Mouse (Mus musculus): ENCODE results near the gene Tmem163.

The Tmem163 gene

GRCm38 (mm10) chr1:127677661-127678580, 1.4 kb downstream of the Tmem163 start:
- Histone ChIP-seq H3K4me3 (replicated peaks; ENCODE audit: low read length) (peak overlapping the region; percentile 78), H3K27me3 (ENCODE audit: insufficient read depth, low read length) (peaks cover 60% of the 10 kb centered on the region), H3K36me3 (ENCODE audit: insufficient read depth, low read length) (no peaks in the 10 kb centered on the region), H3K4me1 (replicated peaks; ENCODE audit: low read depth, low read length) (peaks cover 19% of the 10 kb centered on the region), H3K9me3 (ENCODE audit: low read length) (no peaks in the 10 kb centered on the region)
- TF ChIP-seq POU5F1 (IDR thresholded peaks at IDR 0.05; ENCODE audit: borderline replicate concordance, low read length): no peak
- no peak for TF ChIP-seq NANOG (IDR thresholded peaks at IDR 0.05; ENCODE audit: borderline replicate concordance, low read length)
- TF ChIP-seq CTCF (conservative IDR thresholded peaks at IDR 0.05; ENCODE audit: low read length): no peak

GRCm38 (mm10) chr1:127677131-127677631, 2.2 kb downstream of the Tmem163 start:
- H3K36me3 ChIP-seq (ENCODE audit: insufficient read depth, low read length): no peaks in the 10 kb centered on the region
- no peak for TF ChIP-seq CTCF (conservative IDR thresholded peaks at IDR 0.05; ENCODE audit: low read length)
- no peak for TF ChIP-seq NANOG (IDR thresholded peaks at IDR 0.05; ENCODE audit: borderline replicate concordance, low read length)
- no peak for TF ChIP-seq POU5F1 (IDR thresholded peaks at IDR 0.05; ENCODE audit: borderline replicate concordance, low read length)
- H3K4me1 ChIP-seq (replicated peaks; ENCODE audit: low read depth, low read length): peaks cover 19% of the 10 kb centered on the region
- peaks cover 64% of the 10 kb centered on the region for H3K27me3 ChIP-seq (ENCODE audit: insufficient read depth, low read length)
- peak overlapping the region; percentile 78 for H3K4me3 ChIP-seq (replicated peaks; ENCODE audit: low read length)
- H3K9me3 ChIP-seq (ENCODE audit: low read length): no peaks in the 10 kb centered on the region

GRCm38 (mm10) chr1:127676516-127677099, 2.7 kb downstream of the Tmem163 start:
- Histone ChIP-seq H3K27me3 (ENCODE audit: insufficient read depth, low read length) (peaks cover 67% of the 10 kb centered on the region), H3K4me3 (replicated peaks; ENCODE audit: low read length) (peak overlapping the region; percentile 78), H3K9me3 (ENCODE audit: low read length) (no peaks in the 10 kb centered on the region), H3K36me3 (ENCODE audit: insufficient read depth, low read length) (no peaks in the 10 kb centered on the region), H3K4me1 (replicated peaks; ENCODE audit: low read depth, low read length) (peaks cover 19% of the 10 kb centered on the region)
- no peak for TF ChIP-seq POU5F1 (IDR thresholded peaks at IDR 0.05; ENCODE audit: borderline replicate concordance, low read length)
- no peak for TF ChIP-seq NANOG (IDR thresholded peaks at IDR 0.05; ENCODE audit: borderline replicate concordance, low read length)
- TF ChIP-seq CTCF (conservative IDR thresholded peaks at IDR 0.05; ENCODE audit: low read length): no peak

GRCm38 (mm10) chr1:127676116-127676515, 3.2 kb downstream of the Tmem163 start:
- Histone ChIP-seq H3K4me3 (replicated peaks; ENCODE audit: low read length) (no peak overlapping the region; the same call in 1 of the 2 replicates), H3K36me3 (ENCODE audit: insufficient read depth, low read length) (no peaks in the 10 kb centered on the region), H3K4me1 (replicated peaks; ENCODE audit: low read depth, low read length) (peaks cover 19% of the 10 kb centered on the region), H3K27me3 (ENCODE audit: insufficient read depth, low read length) (peaks cover 70% of the 10 kb centered on the region), H3K9me3 (ENCODE audit: low read length) (no peaks in the 10 kb centered on the region)
- TF ChIP-seq POU5F1 (IDR thresholded peaks at IDR 0.05; ENCODE audit: borderline replicate concordance, low read length) (no peak), NANOG (IDR thresholded peaks at IDR 0.05; ENCODE audit: borderline replicate concordance, low read length) (no peak), CTCF (conservative IDR thresholded peaks at IDR 0.05; ENCODE audit: low read length) (no peak)

GRCm38 (mm10) chr1:127675253-127675652, 4.1 kb downstream of the Tmem163 start:
- no peak for TF ChIP-seq POU5F1 (IDR thresholded peaks at IDR 0.05; ENCODE audit: borderline replicate concordance, low read length)
- no peak for TF ChIP-seq CTCF (conservative IDR thresholded peaks at IDR 0.05; ENCODE audit: low read length)
- no peak for TF ChIP-seq NANOG (IDR thresholded peaks at IDR 0.05; ENCODE audit: borderline replicate concordance, low read length)
- peaks cover 19% of the 10 kb centered on the region for H3K4me1 ChIP-seq (replicated peaks; ENCODE audit: low read depth, low read length)
- H3K36me3 ChIP-seq (ENCODE audit: insufficient read depth, low read length): no peaks in the 10 kb centered on the region
- H3K4me3 ChIP-seq (replicated peaks; ENCODE audit: low read length): no peak overlapping the region
- H3K27me3 ChIP-seq (ENCODE audit: insufficient read depth, low read length): peaks cover 70% of the 10 kb centered on the region
- no peaks in the 10 kb centered on the region for H3K9me3 ChIP-seq (ENCODE audit: low read length)

- H3K4me1 ChIP-seq (replicated peaks; ENCODE audit: low read depth, low read length): peaks cover 15% of the 10 kb centered on the region; the same call in 1 of the 2 replicates
- no peak overlapping the region for H3K4me3 ChIP-seq (replicated peaks; ENCODE audit: low read length)
- no peaks in the 10 kb centered on the region for H3K36me3 ChIP-seq (ENCODE audit: insufficient read depth, low read length)
- no peak for TF ChIP-seq NANOG (IDR thresholded peaks at IDR 0.05; ENCODE audit: borderline replicate concordance, low read length)
- TF ChIP-seq CTCF (conservative IDR thresholded peaks at IDR 0.05; ENCODE audit: low read length): no peak
- TF ChIP-seq POU5F1 (IDR thresholded peaks at IDR 0.05; ENCODE audit: borderline replicate concordance, low read length): no peak
- H3K27me3 ChIP-seq (ENCODE audit: insufficient read depth, low read length): peaks cover 57% of the 10 kb centered on the region
- H3K9me3 ChIP-seq (ENCODE audit: low read length): no peaks in the 10 kb centered on the region
Observed at GRCm38 (mm10) chr1:127673221-127674050, 5.9 kb downstream of the Tmem163 start.

GRCm38 (mm10) chr1:127668161-127668560, 11.2 kb downstream of the Tmem163 start:
- no peaks in the 10 kb centered on the region for H3K4me1 ChIP-seq (replicated peaks; ENCODE audit: low read depth, low read length)
- H3K9me3 ChIP-seq (ENCODE audit: low read length): peaks cover 20% of the 10 kb centered on the region
- no peak overlapping the region for H3K4me3 ChIP-seq (replicated peaks; ENCODE audit: low read length)
- peaks cover 10% of the 10 kb centered on the region for H3K27me3 ChIP-seq (ENCODE audit: insufficient read depth, low read length)
- H3K36me3 ChIP-seq (ENCODE audit: insufficient read depth, low read length): no peaks in the 10 kb centered on the region
- TF ChIP-seq CTCF (conservative IDR thresholded peaks at IDR 0.05; ENCODE audit: low read length) (no peak), POU5F1 (IDR thresholded peaks at IDR 0.05; ENCODE audit: borderline replicate concordance, low read length) (no peak), NANOG (IDR thresholded peaks at IDR 0.05; ENCODE audit: borderline replicate concordance, low read length) (no peak)
